Mouse (Mus musculus) left cerebral cortex, adult 18-20 months (tissue): ENCODE measurements at regions not wholly inside any gene's neighbourhood (a gene's known extent, or its start where the extent isn't known, plus 50 kb on each side); places are given as distances from the start of the nearest gene placed in this dataset.

Source experiments
- DNase-seq, 2 experiments: peaks; one replicate each; pipeline ENCODE4 v3.0.0; 2021 to 2022; ENCODE audit warnings: low spot score in 2 of 2, mixed read lengths in 1 of 2
- microRNA-seq, 2 experiments: library from miRNA; unstranded; fragments of <30 nt; microRNA quantifications; one replicate each; pipeline ENCODE4 v1.2.0; 2021

- no peak for DNase-seq
These were observed 742.9 kb downstream of the Hace1 start for GRCm38 (mm10) chr10:46320328-46321038.

- no peak for DNase-seq
These were observed 743.4 kb downstream of the Hace1 start for GRCm38 (mm10) chr10:46321040-46321439.

GRCm38 (mm10) chr10:46329052-46329451 lies 751.4 kb downstream of the Hace1 start:
- DNase-seq, result no peak

- DNase-seq, result no peak
These were observed 754.1 kb downstream of the Hace1 start for GRCm38 (mm10) chr10:46331599-46332283.

- DNase-seq, result no peak
These were observed 755.6 kb downstream of the Hace1 start for GRCm38 (mm10) chr10:46333231-46333630.

GRCm38 (mm10) chr10:46345315-46345714 lies 767.7 kb downstream of the Hace1 start:
- DNase-seq, result no peak

GRCm38 (mm10) chr10:46349613-46350012 lies 772.0 kb downstream of the Hace1 start:
- DNase-seq, result no peak

- no peak for DNase-seq
These were observed 772.6 kb downstream of the Hace1 start for GRCm38 (mm10) chr10:46350196-46350595.

GRCm38 (mm10) chr10:46356775-46357174 lies 779.1 kb downstream of the Hace1 start:
- DNase-seq, result no peak

GRCm38 (mm10) chr10:46373715-46374475 lies 796.3 kb downstream of the Hace1 start:
- no peak for DNase-seq

- DNase-seq, result no peak
These were observed 797.0 kb downstream of the Hace1 start for GRCm38 (mm10) chr10:46374646-46375045.

GRCm38 (mm10) chr10:46397089-46397488 lies 819.5 kb downstream of the Hace1 start:
- DNase-seq, result no peak

- no peak for DNase-seq
These were observed 826.3 kb downstream of the Hace1 start for GRCm38 (mm10) chr10:46403883-46404282.

Small RNA genes in the stretch of these regions (microRNA-seq; reads per million reads assigned to microRNA genes)
- gene Gm27410, result 0 reads per million in 2 experiments
